Mouse (Mus musculus) kidney, embryonic 16.5 days (tissue): ENCODE results near the gene Coa7. TPM values are rescaled to one million over a fixed set of nuclear protein-coding genes. Genes with fewer than 3 reads are reported as not detected.

Source experiments
- ATAC-seq: fragments of 200-750 bp; cut with Nextera tagmentation; 2 replicates; pipeline ENCODE4 v1.8.0; 2017; ENCODE audit warnings: moderate TSS enrichment; ENCODE audit not compliant: low FRiP score, low TSS enrichment
- H3K27ac ChIP-seq: fragments of 300-500 bp; sonication (generic); 2 replicates; pipeline ENCODE4 v1.5.1; 2014; ENCODE audit warnings: low read length
- H3K27me3 ChIP-seq: fragments of 300-500 bp; sonication (generic); 2 replicates; pipeline ENCODE4 v1.6.1; 2014; ENCODE audit warnings: low read length, control low read depth, mixed read lengths; ENCODE audit not compliant: insufficient read depth
- H3K36me3 ChIP-seq: fragments of 300-500 bp; sonication (generic); 2 replicates; pipeline ENCODE4 v1.6.1; 2014; ENCODE audit warnings: low read length, control low read depth, mixed read lengths; ENCODE audit not compliant: insufficient read depth
- H3K4me1 ChIP-seq: fragments of 300-500 bp; sonication (generic); 2 replicates; pipeline ENCODE4 v1.6.1; 2014; ENCODE audit warnings: low read length, control low read depth, mixed read lengths; ENCODE audit not compliant: insufficient read depth
- H3K4me2 ChIP-seq: fragments of 300-500 bp; sonication (generic); replicated peaks from 2 replicates; pipeline ENCODE4 v1.6.1; 2014; ENCODE audit warnings: low read depth, low read length
- H3K4me3 ChIP-seq: fragments of 300-500 bp; sonication (generic); 2 replicates; pipeline ENCODE4 v1.5.1; 2014; ENCODE audit warnings: mild to moderate bottlenecking, low read length
- H3K9ac ChIP-seq: fragments of 300-500 bp; sonication (generic); replicated peaks from 2 replicates; pipeline ENCODE4 v1.6.1; 2014; ENCODE audit warnings: low read length
- H3K9me3 ChIP-seq: fragments of 300-500 bp; sonication (generic); 2 replicates; pipeline ENCODE4 v1.6.1; 2016; ENCODE audit warnings: low read length, control low read depth
- WGBS: fragments of 180-500 bp; shearing (Covaris S2); extraction: QIAGEN DNeasy Blood & Tissue Kit; methylation state at CpG from one replicate; pipeline ENCODE4 v1.1.7; 2014; 5-methylcytosine and 5-hydroxymethylcytosine counted together
- polyA plus RNA-seq: library from polyadenylated mRNA; unstranded; fragments of >200 nt; fragmentation: Nextera tagmentation; extraction: Ambion mirVana; gene quantifications from 2 replicates; pipeline ENCODE4 v1.2.1, GENCODE M21; 2015

The Coa7 gene
- polyA plus RNA-seq: 52.9 and 54.1 TPM in 2 replicates

DNA sequence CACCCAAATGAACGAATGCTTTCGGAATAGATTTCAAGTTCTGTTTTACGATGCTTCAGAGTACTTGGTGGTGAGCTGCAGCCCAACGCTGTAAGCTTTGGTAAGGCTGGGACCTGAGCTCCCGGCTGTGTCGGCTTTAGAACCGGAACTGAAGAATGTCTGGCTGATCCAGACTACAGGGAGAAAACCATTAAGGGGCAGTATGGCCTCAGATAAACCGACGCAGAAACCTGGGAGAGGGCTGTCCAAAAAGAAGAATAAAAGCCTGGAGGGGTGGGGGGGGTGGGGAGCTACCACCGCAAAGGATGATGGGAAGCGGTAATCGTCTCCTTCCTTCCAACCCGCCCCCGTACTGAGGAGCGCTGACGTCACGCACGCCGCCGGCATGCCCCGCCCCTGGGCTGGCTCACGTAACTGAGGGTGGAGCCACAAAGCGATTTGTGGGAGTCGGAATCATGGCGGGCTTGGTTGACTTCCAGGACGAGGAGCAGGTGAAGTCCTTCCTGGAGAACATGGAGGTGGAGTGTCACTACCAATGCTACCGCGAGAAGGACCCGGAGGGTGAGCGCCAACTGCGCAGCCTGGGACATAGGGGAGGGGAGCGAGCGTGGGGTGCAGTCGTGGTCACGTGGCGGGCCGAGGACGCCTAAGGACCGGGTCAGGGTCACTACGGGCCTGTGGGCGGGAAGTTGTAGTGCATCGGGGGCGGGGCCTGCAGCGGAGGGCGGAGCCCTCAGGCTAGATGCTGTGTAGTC, at the start of gene Coa7:
TSS of gene Coa7 (plus strand) at position 411 of the 755 bp plus-strand sequence.
- Histone ChIP-seq H3K9me3 (no peaks in the 10 kb centered on the region), H3K4me1 (peaks cover 11% of the 10 kb centered on the region), H3K4me3 (peak within 1 kb of the TSS; percentile 71), H3K4me2 (peak within 1 kb of the TSS; percentile 69), H3K27ac (peak within 1 kb of the TSS; percentile 97), H3K27me3 (no peaks in the 10 kb centered on the region), H3K9ac (peak within 1 kb of the TSS; percentile 86), H3K36me3 (peaks cover 4% of the 10 kb centered on the region; the same call in 1 of the 2 replicates)
- peak; percentile 94 for ATAC-seq
- 1% methylated on average over 45 of the region's 45 CpGs for WGBS

DNA sequence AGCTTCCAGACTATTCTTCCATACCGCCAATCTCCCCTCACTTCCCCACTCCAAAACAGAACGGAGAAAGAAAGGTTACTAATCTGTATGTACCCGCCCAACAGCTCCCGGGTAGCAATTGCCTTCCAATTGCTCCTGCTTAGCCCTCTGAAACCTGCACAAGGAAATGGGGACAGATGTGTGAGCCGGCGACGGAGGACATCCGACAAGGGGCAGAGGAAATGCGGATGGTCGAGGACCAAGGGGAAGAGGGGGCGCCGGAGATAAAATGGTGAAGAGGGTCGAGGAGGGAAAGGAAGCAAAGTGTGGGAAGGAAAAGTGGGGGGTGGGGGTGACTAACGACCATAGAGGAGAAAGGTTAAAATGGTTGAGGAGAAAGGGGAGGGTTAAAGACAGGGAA, 27.7 kb upstream of the Coa7 start:
- WGBS: under 1% methylated on average over 14 of the region's 14 CpGs
- Histone ChIP-seq H3K27me3 (no peaks in the 10 kb centered on the region), H3K9ac (peak overlapping the region; percentile 94), H3K27ac (peak overlapping the region; percentile 93), H3K36me3 (no peaks in the 10 kb centered on the region), H3K9me3 (peaks cover 3% of the 10 kb centered on the region; the same call in 1 of the 2 replicates), H3K4me3 (peak overlapping the region; percentile 94), H3K4me2 (peak overlapping the region; percentile 74), H3K4me1 (peaks cover 22% of the 10 kb centered on the region)
- peak; percentile 9; the same call in 1 of the 2 replicates for ATAC-seq

DNA sequence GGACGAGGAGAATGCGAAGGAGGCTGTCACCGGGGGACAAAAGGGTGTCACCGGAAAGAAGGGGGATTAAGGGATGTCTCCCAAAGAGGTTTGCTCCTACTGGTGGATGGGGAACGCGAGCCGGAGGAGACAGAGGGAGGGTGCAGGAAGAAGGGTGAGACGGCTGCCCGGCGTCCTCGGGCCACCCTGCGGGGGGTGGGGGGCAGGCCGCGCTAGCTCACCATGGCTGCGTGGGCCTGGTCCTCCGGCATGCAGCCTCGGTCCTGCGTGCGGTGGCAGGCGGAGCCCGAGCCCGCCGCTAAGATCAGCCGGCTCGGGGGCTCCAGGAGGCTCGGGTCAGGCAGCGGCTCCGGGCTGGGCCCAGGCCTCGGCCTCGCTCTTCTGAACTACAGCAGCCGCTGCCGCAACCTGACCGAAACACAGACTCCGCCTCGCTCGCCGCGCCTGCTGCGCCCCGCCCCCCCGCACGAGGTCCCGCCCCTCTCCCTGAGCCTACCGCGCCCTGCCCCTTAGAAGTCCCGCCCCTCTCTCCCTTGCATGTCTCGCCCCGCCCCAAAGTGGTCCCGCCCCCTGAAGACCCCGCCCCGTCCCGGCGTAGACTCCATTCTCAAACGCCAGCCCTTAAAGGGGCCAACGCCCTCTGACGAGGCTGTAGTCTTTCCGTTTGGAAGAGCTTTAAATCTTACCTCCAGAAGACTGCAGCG, 27.1 kb upstream of the Coa7 start, which contains the start of gene Zyg11b:
TSS of gene Zyg11b (minus strand) at position 427 of the 704 bp plus-strand sequence.
- peak; percentile 96 for ATAC-seq
- WGBS: under 1% methylated on average over 53 of the region's 58 CpGs
- Histone ChIP-seq H3K4me2 (peak within 1 kb of the TSS; percentile 74), H3K9ac (peak within 1 kb of the TSS; percentile 94), H3K9me3 (peaks cover 8% of the 10 kb centered on the region; the same call in 1 of the 2 replicates), H3K4me3 (peak within 1 kb of the TSS; percentile 94), H3K4me1 (peaks cover 22% of the 10 kb centered on the region), H3K27ac (peak within 1 kb of the TSS; percentile 93), H3K27me3 (no peaks in the 10 kb centered on the region), H3K36me3 (no peaks in the 10 kb centered on the region)

DNA sequence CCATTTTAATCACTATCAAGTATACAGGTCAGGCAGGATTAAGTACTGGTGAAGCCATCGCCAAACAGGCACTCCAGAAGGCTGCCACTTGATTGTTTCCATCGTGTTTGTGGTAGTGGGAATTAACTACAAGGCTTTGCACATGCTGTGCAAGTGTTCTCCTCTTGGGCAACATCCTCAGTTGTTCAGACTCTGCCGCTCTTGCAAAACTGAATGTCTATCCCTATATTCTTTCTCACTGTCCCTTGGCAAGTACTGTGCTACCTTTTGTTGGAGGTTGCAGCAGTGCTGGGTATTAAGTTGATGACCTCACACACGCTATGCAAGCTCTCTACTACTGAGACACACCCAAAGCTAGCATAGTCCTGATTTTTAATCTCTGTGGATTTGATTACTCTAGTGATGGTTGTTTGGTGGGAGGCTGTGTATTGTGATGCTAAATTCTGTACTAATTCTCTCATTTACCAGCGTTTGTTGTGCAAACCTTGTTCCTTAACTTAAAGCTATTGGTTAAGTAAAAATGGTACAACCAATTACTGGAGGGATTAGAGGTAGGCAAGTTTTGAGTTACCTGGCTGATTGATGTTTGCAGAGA, 25.5 kb upstream of the Coa7 start:
- Histone ChIP-seq H3K27ac (no peak overlapping the region), H3K4me1 (peaks cover 22% of the 10 kb centered on the region), H3K9ac (no peak overlapping the region), H3K27me3 (no peaks in the 10 kb centered on the region), H3K36me3 (no peaks in the 10 kb centered on the region), H3K4me3 (no peak overlapping the region), H3K4me2 (no peak overlapping the region), H3K9me3 (peaks cover 9% of the 10 kb centered on the region; the same call in 1 of the 2 replicates)
- WGBS: 83% methylated on average over 5 of the region's 5 CpGs
- ATAC-seq: no peak

DNA sequence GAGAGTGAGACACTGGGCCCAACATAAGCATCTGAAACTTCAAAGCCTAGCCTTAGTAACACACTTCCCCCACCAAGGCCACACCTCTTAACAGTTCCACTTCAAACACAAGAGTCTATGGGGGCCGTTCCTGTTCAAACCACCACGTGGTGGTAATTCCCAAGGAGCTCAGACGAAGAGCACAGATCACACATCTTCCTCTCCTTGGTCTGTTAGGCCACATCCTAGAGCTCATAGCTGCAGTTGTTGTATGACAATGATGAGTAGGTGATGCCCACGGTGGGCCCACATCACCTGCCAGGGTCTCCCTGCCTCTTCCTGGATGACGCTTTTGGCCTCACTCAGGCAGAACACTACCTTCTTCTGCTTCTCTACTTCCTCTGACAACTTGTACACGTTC, 17.2 kb upstream of the Coa7 start:
- ATAC-seq: no peak
- H3K27me3 ChIP-seq: no peaks in the 10 kb centered on the region
- no peak overlapping the region for H3K4me2 ChIP-seq
- no peak overlapping the region for H3K4me3 ChIP-seq
- no peak overlapping the region for H3K27ac ChIP-seq
- no peaks in the 10 kb centered on the region for H3K4me1 ChIP-seq
- H3K9me3 ChIP-seq: peaks cover 17% of the 10 kb centered on the region; the same call in 1 of the 2 replicates
- 57% methylated on average over 6 of the region's 6 CpGs for WGBS
- H3K9ac ChIP-seq: no peak overlapping the region
- no peaks in the 10 kb centered on the region for H3K36me3 ChIP-seq

DNA sequence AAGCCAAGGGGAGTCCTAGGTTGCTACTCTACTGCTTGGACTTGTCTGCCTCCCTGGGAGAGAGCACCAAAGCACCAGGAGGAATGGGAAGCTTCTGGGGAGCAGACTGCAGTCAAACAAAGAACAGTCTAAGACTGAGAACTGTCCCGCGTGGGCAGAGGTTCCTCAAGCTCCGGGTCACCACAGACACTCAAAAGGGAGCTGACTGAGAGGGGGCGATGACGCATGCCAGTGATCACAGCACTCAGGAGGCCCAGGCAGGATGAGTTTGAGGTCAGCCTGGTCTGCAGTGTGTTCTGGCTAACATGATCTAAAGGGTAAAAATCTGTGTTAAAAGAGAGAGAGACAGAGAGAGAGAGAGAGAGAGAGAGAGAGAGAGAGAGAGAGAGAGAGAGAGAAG, 13.9 kb upstream of the Coa7 start:
- H3K27me3 ChIP-seq: no peaks in the 10 kb centered on the region
- no peak for ATAC-seq
- H3K9me3 ChIP-seq: peaks cover 4% of the 10 kb centered on the region; the same call in 1 of the 2 replicates
- H3K4me2 ChIP-seq: no peak overlapping the region
- no peaks in the 10 kb centered on the region for H3K4me1 ChIP-seq
- WGBS: 36% methylated on average over 5 of the region's 5 CpGs
- H3K4me3 ChIP-seq: no peak overlapping the region
- no peak overlapping the region for H3K9ac ChIP-seq
- H3K27ac ChIP-seq: no peak overlapping the region
- H3K36me3 ChIP-seq: no peaks in the 10 kb centered on the region

DNA sequence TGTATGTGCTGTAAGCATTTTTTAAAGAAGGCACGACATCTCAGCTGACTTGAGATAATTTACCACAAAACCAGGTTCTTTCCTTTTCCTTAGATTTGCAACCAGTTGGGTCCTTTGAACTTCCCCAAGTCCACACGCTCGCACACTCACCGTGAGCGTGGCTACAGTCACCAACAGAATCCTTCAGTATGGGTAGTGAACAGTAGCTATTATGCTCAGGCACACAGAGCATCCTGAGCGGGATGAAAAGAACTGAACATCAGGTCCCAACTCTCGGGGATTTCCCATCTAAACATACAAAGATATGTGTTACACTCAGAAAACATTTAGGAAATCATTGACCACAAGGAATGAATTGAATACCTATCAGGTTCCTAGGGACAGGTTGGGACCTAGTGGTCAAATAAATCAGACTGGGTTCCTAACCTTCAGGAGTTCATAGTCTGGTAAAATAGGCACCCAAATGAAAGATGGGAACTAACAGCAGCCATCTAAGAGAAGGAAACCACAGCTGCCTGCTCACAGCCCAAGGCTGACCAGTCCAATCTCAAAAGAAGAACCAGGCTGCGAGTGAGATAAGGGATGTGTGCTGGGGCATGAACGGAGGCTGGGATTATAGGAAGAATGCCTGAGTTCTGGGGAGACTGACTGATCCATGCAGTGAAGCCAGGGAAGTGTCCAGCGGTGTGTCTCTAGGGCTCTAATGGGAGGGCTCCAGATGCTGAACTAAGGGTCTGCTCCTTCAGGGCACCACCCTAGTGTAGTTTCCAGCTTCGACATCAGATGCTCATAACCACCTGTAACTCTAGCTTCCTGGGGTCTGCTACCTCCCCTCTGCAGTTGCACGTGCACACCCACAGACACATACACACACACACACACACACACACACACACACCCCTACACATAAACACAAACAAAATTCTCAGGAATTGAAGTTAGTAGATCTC, 10.0 kb upstream of the Coa7 start:
- 78% methylated on average over 12 of the region's 12 CpGs for WGBS
- no peaks in the 10 kb centered on the region for H3K9me3 ChIP-seq
- no peaks in the 10 kb centered on the region for H3K4me1 ChIP-seq
- H3K36me3 ChIP-seq: no peaks in the 10 kb centered on the region
- H3K9ac ChIP-seq: no peak overlapping the region
- no peak overlapping the region for H3K27ac ChIP-seq
- H3K4me2 ChIP-seq: no peak overlapping the region
- H3K4me3 ChIP-seq: no peak overlapping the region
- H3K27me3 ChIP-seq: no peaks in the 10 kb centered on the region
- no peak for ATAC-seq

DNA sequence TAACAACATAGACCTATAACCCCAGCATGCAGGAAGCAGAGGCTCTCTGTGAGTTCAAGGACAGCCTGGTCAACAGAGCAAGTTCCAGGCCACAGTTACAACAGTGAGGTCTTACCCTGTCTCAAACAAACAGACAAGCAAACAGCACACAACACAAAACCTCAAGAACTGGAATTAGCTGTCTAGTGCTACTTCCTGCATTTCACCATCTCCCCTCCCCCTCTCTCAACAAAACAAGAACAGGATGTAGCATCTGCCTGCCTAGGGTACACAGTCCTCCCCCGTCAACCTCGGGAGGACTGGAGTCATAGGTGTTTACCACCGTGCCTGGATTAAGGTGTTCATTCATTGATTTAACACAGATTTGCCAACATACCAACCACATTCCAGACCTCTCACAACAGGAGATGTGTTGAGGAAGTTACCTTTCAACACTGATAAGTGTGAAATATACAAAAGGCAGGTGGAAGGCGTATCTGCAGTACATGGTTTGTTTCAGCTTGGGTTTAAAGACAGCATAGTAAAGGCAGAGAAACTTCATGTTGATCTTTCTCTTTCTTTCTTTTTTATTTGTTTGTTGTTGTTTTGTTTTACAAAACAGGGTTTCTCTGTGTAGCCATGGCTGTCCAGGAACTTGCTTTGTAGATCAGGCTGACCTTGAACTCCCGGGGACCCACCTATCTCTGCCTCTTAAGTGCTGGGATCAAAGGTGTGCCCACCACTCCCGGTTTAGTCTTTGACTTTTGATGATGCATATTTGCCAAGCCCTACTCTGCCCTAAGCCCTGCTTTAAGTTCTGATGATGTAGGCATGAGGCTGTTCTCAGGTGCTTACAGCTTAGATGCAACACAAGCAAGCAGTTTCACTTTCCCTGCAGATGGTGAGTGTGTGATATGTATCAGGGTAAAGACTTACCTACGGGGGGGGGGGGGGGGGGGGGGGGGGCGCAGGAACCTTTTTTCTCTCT, 9.0 kb upstream of the Coa7 start:
- Histone ChIP-seq H3K9ac (no peak overlapping the region), H3K27ac (no peak overlapping the region), H3K4me3 (no peak overlapping the region), H3K4me2 (no peak overlapping the region), H3K27me3 (no peaks in the 10 kb centered on the region), H3K9me3 (no peaks in the 10 kb centered on the region), H3K4me1 (no peaks in the 10 kb centered on the region), H3K36me3 (no peaks in the 10 kb centered on the region)
- ATAC-seq: no peak
- 64% methylated on average over 8 of the region's 8 CpGs for WGBS
